Mouse (Mus musculus) limb, embryonic 14.5 days (tissue): Measurements from ENCODE around the gene Plxna4. TPM values are rescaled to one million over a fixed set of nuclear protein-coding genes. Genes with fewer than 3 reads are reported as not detected.

Source experiments
- ATAC-seq: fragments of 200-750 bp; cut with Nextera tagmentation; 2 replicates; pipeline ENCODE4 v1.8.0; 2017; ENCODE audit warnings: low read depth, moderate number of reproducible peaks, moderate TSS enrichment; ENCODE audit not compliant: low FRiP score
- DNase-seq: peaks from one replicate; pipeline ENCODE4 v3.0.0-alpha.2; 2015; ENCODE audit warnings: low spot score
- H3K27ac ChIP-seq: fragments of 300-500 bp; sonication (generic); replicated peaks from 2 replicates; pipeline ENCODE4 v1.5.1; 2014; ENCODE audit warnings: low read depth, mild to moderate bottlenecking, low read length, moderate library complexity, mixed read lengths
- H3K27me3 ChIP-seq: fragments of 300-500 bp; sonication (generic); 2 replicates; pipeline ENCODE4 v1.6.1; 2014; ENCODE audit warnings: low read length, mixed read lengths; ENCODE audit not compliant: control insufficient read depth, insufficient read depth
- H3K36me3 ChIP-seq: fragments of 300-500 bp; sonication (generic); 2 replicates; pipeline ENCODE4 v1.6.1; 2014; ENCODE audit warnings: mild to moderate bottlenecking, low read length, moderate library complexity, mixed read lengths; ENCODE audit not compliant: control insufficient read depth, insufficient read depth
- H3K4me1 ChIP-seq: fragments of 300-500 bp; sonication (generic); 2 replicates; pipeline ENCODE4 v1.6.1; 2014; ENCODE audit warnings: antibody characterized with exemption, low read length, mixed read lengths; ENCODE audit not compliant: control insufficient read depth, insufficient read depth
- H3K4me2 ChIP-seq: fragments of 300-500 bp; sonication (generic); replicated peaks from 2 replicates; pipeline ENCODE4 v1.6.1; 2014; ENCODE audit warnings: low read depth, mild to moderate bottlenecking, low read length, moderate library complexity; ENCODE audit not compliant: severe bottlenecking
- H3K4me3 ChIP-seq: fragments of 300-500 bp; sonication (generic); replicated peaks from 2 replicates; pipeline ENCODE4 v1.5.1; 2014; ENCODE audit warnings: low read length
- H3K9ac ChIP-seq: fragments of 300-500 bp; sonication (generic); 2 replicates; pipeline ENCODE4 v1.6.1; 2014; ENCODE audit warnings: mild to moderate bottlenecking, low read depth, low read length, moderate library complexity; ENCODE audit not compliant: severe bottlenecking
- H3K9me3 ChIP-seq: fragments of 300-500 bp; sonication (generic); 2 replicates; pipeline ENCODE4 v1.6.1; 2016; ENCODE audit warnings: low read length; ENCODE audit not compliant: control insufficient read depth
- POLR2A ChIP-seq: fragments of 200-500 bp; IDR thresholded peaks from 2 replicates; pipeline ENCODE4 v1.8.0; 2012; ENCODE audit warnings: inconsistent platforms, mild to moderate bottlenecking, moderate library complexity, borderline replicate concordance; ENCODE audit not compliant: insufficient read depth, insufficient read length; ENCODE audit errors: extremely low read depth
- WGBS: fragments of 180-500 bp; shearing (Covaris S2); extraction: QIAGEN DNeasy Blood & Tissue Kit; methylation state at CpG from one replicate; pipeline ENCODE4 v1.1.7; 2014; 5-methylcytosine and 5-hydroxymethylcytosine counted together
- polyA plus RNA-seq, 2 experiments: library from polyadenylated mRNA; depleted of rRNA in 1 of 2; stranded (reverse) in 1 of 2; unstranded in 1 of 2; fragments of >200 nt; fragmentation: Nextera tagmentation in 1 of 2; extraction: Ambion mirVana in 1 of 2; gene quantifications; 2 replicates each; pipeline versions ENCODE4 v1.2.1 to v1.2.3; 2012 to 2014

Gene Plxna4
- polyA plus RNA-seq, 2 experiments: 4.4 to 6.4 TPM

GRCm38 (mm10) chr6:32417351-32417750, 170.6 kb downstream of the Plxna4 start:
- Histone ChIP-seq H3K27me3 (no peaks in the 10 kb centered on the region), H3K4me1 (no peaks in the 10 kb centered on the region), H3K36me3 (no peaks in the 10 kb centered on the region), H3K27ac (no peak overlapping the region), H3K4me2 (no peak overlapping the region), H3K9ac (no peak overlapping the region), H3K9me3 (no peaks in the 10 kb centered on the region), H3K4me3 (no peak overlapping the region)
- DNase-seq: no peak
- no peak for TF ChIP-seq POLR2A
- WGBS: 67% methylated on average over 4 of the region's 4 CpGs
- ATAC-seq: no peak

DNA sequence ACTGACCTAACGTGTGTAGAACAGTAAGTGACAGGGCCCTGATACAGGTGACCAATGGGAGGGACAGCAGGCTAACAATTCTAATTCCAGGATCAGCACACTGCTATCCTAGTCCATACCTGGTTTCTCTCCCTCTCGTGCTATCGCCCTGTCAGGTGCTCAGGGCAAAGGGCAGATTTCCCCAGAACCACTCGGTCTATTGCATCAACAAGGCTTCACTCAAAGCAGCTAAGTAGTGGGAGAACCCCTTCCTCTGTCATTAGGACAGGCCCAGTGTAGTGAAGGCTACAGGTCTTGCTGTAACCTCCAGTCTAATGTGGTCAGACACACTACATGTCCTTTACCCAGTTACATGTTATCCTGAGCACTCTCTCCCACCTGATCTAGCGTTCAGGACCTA, 176.7 kb downstream of the Plxna4 start:
- no peak for TF ChIP-seq POLR2A
- WGBS: 70% methylated on average over 5 of the region's 5 CpGs
- Histone ChIP-seq H3K4me3 (no peak overlapping the region), H3K27ac (no peak overlapping the region), H3K9ac (no peak overlapping the region), H3K27me3 (no peaks in the 10 kb centered on the region), H3K4me2 (no peak overlapping the region), H3K9me3 (no peaks in the 10 kb centered on the region), H3K36me3 (no peaks in the 10 kb centered on the region), H3K4me1 (peaks cover 11% of the 10 kb centered on the region)
- no peak for ATAC-seq
- no peak for DNase-seq

DNA sequence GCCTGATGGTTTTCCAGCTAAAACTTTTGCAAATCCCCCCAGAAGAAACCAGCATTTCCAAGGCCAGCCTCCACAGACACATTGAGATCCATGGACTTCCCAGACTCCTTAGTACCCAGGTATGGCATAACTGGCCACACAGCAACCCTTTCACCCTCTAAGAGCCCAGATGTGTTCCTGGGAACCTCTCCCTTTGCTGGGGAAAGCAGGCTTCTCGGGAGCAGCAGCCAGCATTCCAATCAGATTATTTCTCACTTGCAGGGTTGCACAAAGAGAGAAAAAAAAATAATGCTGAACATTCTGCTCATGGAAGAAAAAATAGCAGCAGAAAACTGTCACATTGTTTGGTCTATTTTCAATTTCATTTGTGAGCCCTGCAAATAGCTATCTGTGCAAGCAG, 178.4 kb downstream of the Plxna4 start:
- Histone ChIP-seq H3K27me3 (no peaks in the 10 kb centered on the region), H3K9ac (no peak overlapping the region), H3K27ac (no peak overlapping the region), H3K4me3 (no peak overlapping the region), H3K36me3 (no peaks in the 10 kb centered on the region), H3K4me1 (peaks cover 11% of the 10 kb centered on the region), H3K9me3 (no peaks in the 10 kb centered on the region), H3K4me2 (no peak overlapping the region)
- TF ChIP-seq POLR2A: no peak
- ATAC-seq (no peak), DNase-seq (no peak)
- WGBS: 16% methylated on average over 1 of the region's 1 CpGs

DNA sequence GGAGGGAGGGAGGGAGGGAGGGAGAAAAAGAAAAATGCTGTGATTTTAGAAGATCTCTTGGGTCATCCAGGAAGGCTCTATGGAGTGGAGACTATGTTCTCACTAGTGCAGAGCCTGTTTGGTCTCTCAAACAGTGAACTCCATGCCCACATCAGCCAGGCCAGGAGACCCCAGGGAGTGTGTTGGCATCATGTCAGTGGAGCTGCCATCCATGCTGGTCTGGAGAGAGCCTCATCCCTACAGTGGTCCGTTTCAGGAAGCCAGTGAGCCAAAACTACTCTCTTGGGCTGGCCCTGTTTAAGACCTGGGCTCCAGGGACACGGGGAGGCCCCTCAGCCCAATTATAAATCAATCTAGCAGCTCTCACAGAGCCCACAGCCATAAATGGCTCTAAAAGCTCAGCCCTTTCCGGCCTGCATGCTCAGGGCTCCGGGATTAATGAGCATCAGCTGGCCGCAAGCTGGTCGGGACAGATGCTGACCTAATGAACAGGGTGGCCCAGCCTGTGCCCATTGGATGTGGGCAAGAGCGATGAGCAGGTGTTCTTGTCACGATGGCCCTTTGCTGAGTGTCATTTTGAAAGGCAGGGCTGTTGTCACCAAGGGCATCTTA, 180.3 kb downstream of the Plxna4 start:
- ATAC-seq (no peak; the same call in 1 of the 2 replicates), DNase-seq (no peak)
- Histone ChIP-seq H3K4me2 (no peak overlapping the region), H3K27ac (no peak overlapping the region), H3K4me3 (no peak overlapping the region), H3K36me3 (no peaks in the 10 kb centered on the region), H3K27me3 (no peaks in the 10 kb centered on the region), H3K4me1 (peaks cover 11% of the 10 kb centered on the region), H3K9ac (no peak overlapping the region), H3K9me3 (no peaks in the 10 kb centered on the region)
- TF ChIP-seq POLR2A: no peak
- 10% methylated on average over 8 of the region's 8 CpGs for WGBS

DNA sequence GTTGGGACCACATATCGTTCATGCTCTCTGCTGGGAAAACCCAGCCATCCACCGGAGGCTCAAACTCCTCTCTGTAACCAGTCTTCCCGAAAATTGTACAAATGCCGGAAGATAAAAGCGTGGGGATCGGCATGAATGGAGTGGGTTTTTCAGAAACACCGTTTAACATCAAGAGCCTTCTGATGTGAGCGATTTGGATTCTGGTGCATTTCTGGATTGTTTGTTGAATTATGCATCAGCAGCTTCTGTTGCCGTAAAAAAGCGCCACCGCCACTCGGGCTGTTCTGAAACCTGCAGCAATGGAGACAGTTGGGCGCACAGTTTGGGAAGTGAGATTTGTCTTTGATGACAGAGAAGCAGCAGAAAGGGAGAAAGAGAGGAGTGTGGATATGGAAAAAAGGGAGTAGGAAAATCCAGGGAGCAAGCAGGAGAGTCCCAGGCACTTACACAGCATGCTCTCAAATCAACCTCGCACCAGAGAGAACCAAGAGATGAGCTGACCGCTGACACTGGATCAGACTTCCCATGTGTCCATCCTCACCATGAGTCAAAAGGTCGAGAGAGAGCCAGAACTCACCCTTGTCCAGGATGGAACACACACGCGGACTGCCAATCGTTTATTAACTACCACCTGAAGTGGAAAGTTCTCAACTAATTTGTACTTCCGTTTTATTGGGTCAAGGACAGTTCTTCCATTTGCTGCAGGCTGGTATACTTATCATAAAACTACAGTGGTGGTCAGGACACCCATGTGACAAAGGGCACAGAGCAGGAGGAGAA, 181.5 kb downstream of the Plxna4 start:
- Histone ChIP-seq H3K9me3 (no peaks in the 10 kb centered on the region), H3K9ac (no peak overlapping the region), H3K27ac (no peak overlapping the region), H3K4me3 (no peak overlapping the region), H3K27me3 (no peaks in the 10 kb centered on the region), H3K4me1 (peaks cover 11% of the 10 kb centered on the region), H3K36me3 (no peaks in the 10 kb centered on the region), H3K4me2 (no peak overlapping the region)
- ATAC-seq (no peak), DNase-seq (no peak)
- TF ChIP-seq POLR2A: no peak
- 82% methylated on average over 20 of the region's 20 CpGs for WGBS
